Mouse (Mus musculus) forebrain, embryonic 16.5 days (tissue): ENCODE results near the gene Ptprn. TPM values are rescaled to one million over a fixed set of nuclear protein-coding genes. Genes with fewer than 3 reads are reported as not detected.
A peak's percentile ranks its signal among the peaks of the same experiment; 100 is the strongest.

Experiments
- ATAC-seq: fragments of 200-750 bp; cut with Nextera tagmentation; 2 replicates; pipeline ENCODE4 v1.8.0; 2017; ENCODE audit warnings: mild to moderate bottlenecking, moderate library complexity
- H3K27ac ChIP-seq: fragments of 300-500 bp; sonication (generic); 2 replicates; pipeline ENCODE4 v1.5.1; 2014; ENCODE audit warnings: low read length, control low read depth
- H3K27me3 ChIP-seq: fragments of 300-500 bp; sonication (generic); replicated peaks from 2 replicates; pipeline ENCODE4 v1.6.1; 2014; ENCODE audit warnings: low read length; ENCODE audit not compliant: control insufficient read depth, insufficient read depth
- H3K36me3 ChIP-seq: fragments of 300-500 bp; sonication (generic); 2 replicates; pipeline ENCODE4 v1.6.1; 2014; ENCODE audit not compliant: control insufficient read depth, insufficient read depth
- H3K4me1 ChIP-seq: fragments of 300-500 bp; sonication (generic); replicated peaks from 2 replicates; pipeline ENCODE4 v1.6.1; 2014; ENCODE audit warnings: low read length; ENCODE audit not compliant: control insufficient read depth, insufficient read depth
- H3K4me2 ChIP-seq: fragments of 300-500 bp; sonication (generic); 2 replicates; pipeline ENCODE4 v1.6.1; 2014; ENCODE audit warnings: mild to moderate bottlenecking, low read length, control low read depth
- H3K4me3 ChIP-seq: fragments of 300-500 bp; sonication (generic); replicated peaks from 2 replicates; pipeline ENCODE4 v1.5.1; 2014; ENCODE audit warnings: mild to moderate bottlenecking, low read length, control low read depth
- H3K9ac ChIP-seq: fragments of 300-500 bp; sonication (generic); replicated peaks from 2 replicates; pipeline ENCODE4 v1.6.1; 2014; ENCODE audit warnings: low read depth, low read length, control low read depth
- H3K9me3 ChIP-seq: fragments of 300-500 bp; sonication (generic); 2 replicates; pipeline ENCODE4 v1.6.1; 2016; ENCODE audit warnings: low read length; ENCODE audit not compliant: control insufficient read depth
- whole genome bisulfite sequencing: fragments of 180-500 bp; shearing (Covaris S2); extraction: QIAGEN DNeasy Blood & Tissue Kit; methylation state at CpG from one replicate; pipeline ENCODE4 v1.1.7; 2014; 5-methylcytosine and 5-hydroxymethylcytosine counted together
- microRNA-seq: library from miRNA; unstranded; fragments of <30 nt; microRNA quantifications from one replicate; pipeline ENCODE4, GENCODE M21; 2017
- polyA plus RNA-seq: library from polyadenylated mRNA; unstranded; fragments of >200 nt; fragmentation: Nextera tagmentation; extraction: Ambion mirVana; gene quantifications from 2 replicates; pipeline ENCODE4 v1.2.1, GENCODE M21; 2015

Ptprn gene
- polyA plus RNA-seq, 1 experiment from 2014 or later: 10.7 TPM

- Histone ChIP-seq H3K4me1 (peaks cover 31% of the 10 kb centered on the region), H3K9ac (peak overlapping the region; percentile 92), H3K4me3 (peak overlapping the region; percentile 96), H3K9me3 (no peaks in the 10 kb centered on the region), H3K27ac (no peak overlapping the region), H3K27me3 (0 out of 2 replicates have a peak, but pooled peaks cover 4% of the 10 kb centered on the region), H3K36me3 (peaks cover 7% of the 10 kb centered on the region), H3K4me2 (peak overlapping the region; percentile 73)
- ATAC-seq: peak; percentile 16
- WGBS: 13% methylated on average over 17 of the region's 17 CpGs
Measured at GRCm38 (mm10) chr1:75211141-75211708, 53.1 kb downstream of the Ptprn start.

- Histone ChIP-seq H3K4me2 (peak within 1 kb of the TSS; percentile 73), H3K27ac (no peak within 1 kb of the TSS; the same call in 1 of the 2 replicates), H3K36me3 (peaks cover 7% of the 10 kb centered on the region), H3K9ac (peak within 1 kb of the TSS; percentile 92), H3K27me3 (0 out of 2 replicates have a peak, but pooled peaks cover 4% of the 10 kb centered on the region), H3K4me1 (peaks cover 31% of the 10 kb centered on the region), H3K4me3 (peak within 1 kb of the TSS; percentile 96), H3K9me3 (no peaks in the 10 kb centered on the region)
- peak; percentile 96 for ATAC-seq
- WGBS: 5% methylated on average over 42 of the region's 42 CpGs
Measured at GRCm38 (mm10) chr1:75210136-75211087, 53.9 kb downstream of the Ptprn start, which contains the start of the genes Glb1l and Stk16. Gene Glb1l (minus strand): TSS chr1:75210813. Gene Stk16 (plus strand): TSS chr1:75210838.

- Histone ChIP-seq H3K27me3 (0 out of 2 replicates have a peak, but pooled peaks cover 4% of the 10 kb centered on the region), H3K9ac (peak overlapping the region; percentile 48), H3K4me1 (peaks cover 31% of the 10 kb centered on the region), H3K36me3 (peaks cover 4% of the 10 kb centered on the region), H3K4me3 (peak overlapping the region; percentile 32), H3K4me2 (peak overlapping the region; percentile 46), H3K9me3 (no peaks in the 10 kb centered on the region), H3K27ac (no peak overlapping the region)
- 12% methylated on average over 34 of the region's 34 CpGs for WGBS
- ATAC-seq: no peak
Measured at GRCm38 (mm10) chr1:75208967-75209678, 55.2 kb downstream of the Ptprn start.

DNA sequence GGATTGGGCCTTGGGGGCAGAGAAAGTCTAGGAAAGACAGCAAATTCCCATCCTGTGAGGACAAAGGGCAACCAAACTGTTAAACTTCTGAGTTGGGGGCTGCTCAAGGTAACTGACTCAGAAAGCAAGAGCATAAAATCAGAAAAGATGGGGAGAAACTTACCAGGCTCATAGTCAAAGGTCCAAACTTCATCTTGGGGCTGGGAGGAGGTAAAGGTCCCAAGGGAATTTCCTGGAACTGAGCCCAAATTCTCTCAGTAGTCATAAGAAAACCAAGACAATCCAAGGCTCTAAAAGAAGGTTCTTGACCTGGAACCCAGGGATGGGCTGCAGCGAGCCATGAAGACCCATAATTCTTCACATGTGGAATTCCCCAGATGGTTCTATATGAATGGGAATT lies 63.1 kb downstream of the Ptprn start:
- ATAC-seq: no peak
- no peaks in the 10 kb centered on the region for H3K27me3 ChIP-seq
- H3K27ac ChIP-seq: no peak overlapping the region
- H3K9me3 ChIP-seq: no peaks in the 10 kb centered on the region
- no peak overlapping the region for H3K4me3 ChIP-seq
- H3K9ac ChIP-seq: no peak overlapping the region
- H3K36me3 ChIP-seq: peaks cover 17% of the 10 kb centered on the region
- H3K4me1 ChIP-seq: no peaks in the 10 kb centered on the region
- no peak overlapping the region for H3K4me2 ChIP-seq
- 87% methylated on average over 1 of the region's 1 CpGs for WGBS

Small RNAs within 50 kb of the gene (microRNA-seq; reads per million reads assigned to microRNA genes)
- gene Gm27943: not detected

Other genes starting within 250 kb of the Ptprn start
- 6.6 and 8.2 TPM in 2 replicates for gene Nhej1, start 139.3 kb downstream of the Ptprn start, polyA plus RNA-seq
- not detected in 2 replicates for gene Slc23a3, start 130.6 kb downstream of the Ptprn start, polyA plus RNA-seq
- gene Cnppd1, start 121.8 kb downstream of the Ptprn start, polyA plus RNA-seq: 57.1 and 58.5 TPM in 2 replicates
- gene Retreg2, start 121.7 kb downstream of the Ptprn start, polyA plus RNA-seq: 91.9 and 102 TPM in 2 replicates
- 41.9 and 47.2 TPM in 2 replicates for gene Zfand2b, start 95.9 kb downstream of the Ptprn start, polyA plus RNA-seq
- 44.0 and 51.9 TPM in 2 replicates for gene Abcb6, start 84.1 kb downstream of the Ptprn start, polyA plus RNA-seq
- gene Ankzf1, start 72.4 kb downstream of the Ptprn start, polyA plus RNA-seq: 27.2 and 32.7 TPM in 2 replicates
- gene Atg9a, start 72.3 kb downstream of the Ptprn start, polyA plus RNA-seq: 46.4 and 48.8 TPM in 2 replicates
- 20.7 and 22.0 TPM in 2 replicates for gene Glb1l, start 53.7 kb downstream of the Ptprn start, polyA plus RNA-seq
- 130 and 151 TPM in 2 replicates for gene Stk16, start 53.7 kb downstream of the Ptprn start, polyA plus RNA-seq
- 18.6 and 18.7 TPM in 2 replicates for gene Tuba4a, start 44.6 kb downstream of the Ptprn start, polyA plus RNA-seq
- gene A630095N17Rik, start 32.4 kb downstream of the Ptprn start, polyA plus RNA-seq: not detected in 2 replicates
- gene Dnajb2, start 28.1 kb downstream of the Ptprn start, polyA plus RNA-seq: 51.5 and 59.3 TPM in 2 replicates
- 29.3 and 76.1 TPM in 2 replicates for gene Resp18, start 13.9 kb upstream of the Ptprn start, polyA plus RNA-seq
- 146 and 150 TPM in 2 replicates for gene Dnpep, start 53.5 kb upstream of the Ptprn start, polyA plus RNA-seq
- 1.2 and 1.5 TPM in 2 replicates for gene Des, start 95.8 kb upstream of the Ptprn start, polyA plus RNA-seq
- gene Speg, start 110.8 kb upstream of the Ptprn start, polyA plus RNA-seq: 10.7 and 12.9 TPM in 2 replicates
- gene Gmppa, start 171.4 kb upstream of the Ptprn start, polyA plus RNA-seq: 86.4 and 93.1 TPM in 2 replicates
- 4.0 and 7.2 TPM in 2 replicates for gene Asic4, start 185.9 kb upstream of the Ptprn start, polyA plus RNA-seq
- 28.1 and 29.2 TPM in 2 replicates for gene Chpf, start 214.8 kb upstream of the Ptprn start, polyA plus RNA-seq
- gene Tmem198, start 215.0 kb upstream of the Ptprn start, polyA plus RNA-seq: 59.8 and 60.5 TPM in 2 replicates
- 19.6 and 21.6 TPM in 2 replicates for gene Obsl1, start 241.9 kb upstream of the Ptprn start, polyA plus RNA-seq
- gene Inha, start 242.6 kb upstream of the Ptprn start, polyA plus RNA-seq: 13.7 and 18.1 TPM in 2 replicates